Comparison of ENCODE assay signal across 16 mouse cellular contexts in the genomic region with DNA sequence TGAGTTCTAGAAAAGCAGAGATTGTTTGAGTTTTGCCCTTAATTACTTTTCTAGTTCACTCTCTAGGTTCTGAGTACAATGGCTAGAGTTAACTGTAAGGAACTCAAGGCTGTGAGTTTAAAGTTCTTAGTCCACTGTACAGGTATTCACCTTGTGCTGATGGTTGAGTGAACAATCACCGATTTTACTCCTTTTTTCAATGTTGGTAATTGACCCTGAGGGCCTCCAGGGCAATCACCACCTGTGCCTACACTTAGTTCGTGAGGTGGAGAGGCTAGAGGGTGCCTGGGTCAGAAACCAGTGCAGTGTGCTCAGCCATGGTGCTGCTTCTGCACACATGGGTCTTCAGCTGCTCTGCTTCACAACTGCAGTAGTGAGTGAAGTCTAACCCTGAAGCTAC.
"Had no signal": no experiment of that assay in that cellular context is flagged by ENCODE, and none has a peak within 500 bp of the region (broad histone marks: within the 10 kb centered on the region; RNA-seq: fewer than 3 reads in every experiment).

No protein-coding gene starts in this region.

- H3K4me1 ChIP-seq: lung, embryonic 15.5 days; midbrain, embryonic 12.5 days; neural tube, embryonic 12.5 days; stomach, embryonic 15.5 days had no signal

- H3K4me2 ChIP-seq: lung, embryonic 15.5 days; midbrain, embryonic 12.5 days; neural tube, embryonic 12.5 days; stomach, embryonic 15.5 days had no signal

- H3K27ac ChIP-seq: lung, embryonic 15.5 days; macrophage; midbrain, embryonic 12.5 days; neural tube, embryonic 12.5 days; stomach, embryonic 15.5 days; stomach, postnatal 0 days had no signal

- H3K4me3 ChIP-seq: lung, embryonic 15.5 days; midbrain, embryonic 12.5 days; neural tube, embryonic 12.5 days; stomach, embryonic 15.5 days had no signal

- H3K9ac ChIP-seq: liver, postnatal 0 days; lung, embryonic 15.5 days; midbrain, embryonic 12.5 days; neural tube, embryonic 12.5 days; stomach, embryonic 15.5 days had no signal

- DNase-seq: liver, postnatal 0 days; lung, adult 2 months; lung, postnatal 14 days; lung, postnatal 36 days; midbrain, embryonic 14.5 days; right cerebral cortex, postnatal 14 days; thymus, adult 2 months; thymus, postnatal 25 days; thymus, postnatal 4 days had no signal

- H3K9me3 ChIP-seq: lung, embryonic 15.5 days; stomach, embryonic 15.5 days had no signal

- H3K27me3 ChIP-seq: lung, embryonic 15.5 days; midbrain, embryonic 12.5 days; neural tube, embryonic 12.5 days; stomach, embryonic 15.5 days had no signal

- ATAC-seq: liver, postnatal 0 days; lung, postnatal 0 days had no signal
